Mouse (Mus musculus) brain, embryonic 14.5 days (tissue): ENCODE measurements at regions not wholly inside any gene's neighbourhood (a gene's known extent, or its start where the extent isn't known, plus 50 kb on each side); places are given as distances from the start of the nearest gene placed in this dataset.

Experiments
- CTCF ChIP-seq: fragments of 200-500 bp; IDR thresholded peaks from 2 replicates; pipeline ENCODE4 v1.5.1; 2012; ENCODE audit warnings: inconsistent platforms, mild to moderate bottlenecking, moderate library complexity, borderline replicate concordance; ENCODE audit not compliant: insufficient read depth, insufficient read length; ENCODE audit errors: extremely low read depth
- POLR2A ChIP-seq: fragments of 200-500 bp; IDR thresholded peaks from 2 replicates; pipeline ENCODE4 v1.6.1; 2012; ENCODE audit warnings: mild to moderate bottlenecking, inconsistent platforms, borderline replicate concordance; ENCODE audit not compliant: poor library complexity, insufficient read depth, insufficient read length, severe bottlenecking; ENCODE audit errors: extremely low read depth

- TF ChIP-seq CTCF (no peak), POLR2A (no peak)
Observed at GRCm38 (mm10) chr14:95518837-95519236, 362.2 kb upstream of the 4921530L21Rik start.
